Mouse (Mus musculus): ENCODE results near the gene Cluh. TPM values are rescaled to one million over a fixed set of nuclear protein-coding genes. Genes with fewer than 3 reads are reported as not detected.

Gene Cluh
- total and polyA plus RNA-seq, 3 experiments, result 63.1 to 151 (median 86.4) TPM

GRCm38 (mm10) chr11:74660336-74660735, 11.0 kb downstream of the Cluh start:
- Histone ChIP-seq H3K4me1 (ENCODE audit: control insufficient read depth in 1 of 2, insufficient read depth in 2 of 2) (peaks cover 6% of the 10 kb centered on the region in 2 experiments; a peak in 2 of 4 replicates), H3K4me3 (replicated peaks in 1 of 3; ENCODE audit: low read depth in 2 of 3, low read length in 2 of 3, poor library complexity in 1 of 3) (no peak overlapping the region), H3K9ac (ENCODE audit: insufficient read depth, low read depth) (no peak overlapping the region), H3K36me3 (replicated peaks in 1 of 2; ENCODE audit: control insufficient read depth in 1 of 2, insufficient read depth in 1 of 2, low read length in 1 of 2) (peaks cover 86 to 100% of the 10 kb centered on the region in 2 experiments), H3K79me2 (replicated peaks; ENCODE audit: control insufficient read depth, extremely low read depth, insufficient read depth, poor library complexity, severe bottlenecking) (peaks cover 13% of the 10 kb centered on the region), H3K4me2 (ENCODE audit: insufficient read depth, low read depth, poor library complexity, severe bottlenecking) (no peak overlapping the region), H3K27ac (ENCODE audit: insufficient read depth, low read depth) (no peak overlapping the region), H3K27me3 (replicated peaks) (no peaks in the 10 kb centered on the region), H3K9me3 (replicated peaks; ENCODE audit: low read length) (peaks cover 17% of the 10 kb centered on the region)
- in situ Hi-C loops (cut with MboI; ENCODE audit: low pct_ligation_motif_present, low pct_unique_long_range_greater_than_20kb, low sequenced_read_pairs), result no loop called here
- dilution Hi-C loops (cut with MboI; ENCODE audit: extremely low pct_ligation_motif_present, extremely low pct_unique_long_range_greater_than_20kb, low sequenced_read_pairs), result no loop called here
- TF ChIP-seq ELF1 (IDR thresholded peaks at IDR 0.05; ENCODE audit: low read depth, low read length) (no peak), JUND (conservative IDR thresholded peaks at IDR 0.05; ENCODE audit: low read depth, low read length) (no peak), ZMIZ1 (IDR thresholded peaks at IDR 0.05; ENCODE audit: low read depth, low read length) (no peak), UBTF (IDR thresholded peaks at IDR 0.05; ENCODE audit: low read depth, low read length) (no peak), POLR2AphosphoS2 (IDR thresholded peaks at IDR 0.05; ENCODE audit: low read depth, low read length) (no peak), KAT2A (IDR thresholded peaks at IDR 0.05; ENCODE audit: insufficient replicate concordance, low read length) (no peak), MYC (IDR thresholded peaks at IDR 0.05; ENCODE audit: low read depth, low read length) (no peak), CHD1 (IDR thresholded peaks at IDR 0.05; ENCODE audit: low read depth, low read length) (no peak), JUN (IDR thresholded peaks at IDR 0.05; ENCODE audit: insufficient read depth, low read depth, low read length) (no peak), MAX (IDR thresholded peaks at IDR 0.05; ENCODE audit: low read length) (no peak), ZKSCAN1 (IDR thresholded peaks at IDR 0.05; ENCODE audit: borderline replicate concordance, low read depth, low read length) (no peak), TCF12 (IDR thresholded peaks at IDR 0.05; ENCODE audit: low read depth, low read length) (no peak), RAD21 (IDR thresholded peaks at IDR 0.05; ENCODE audit: low read depth, low read length) (no peak), MXI1 (IDR thresholded peaks at IDR 0.05; ENCODE audit: low read depth, low read length) (no peak), ZC3H11A (IDR thresholded peaks at IDR 0.05; ENCODE audit: low read depth, low read length) (no peak)
- no peak for DNase-seq (ENCODE audit: extremely low read depth)

DNA sequence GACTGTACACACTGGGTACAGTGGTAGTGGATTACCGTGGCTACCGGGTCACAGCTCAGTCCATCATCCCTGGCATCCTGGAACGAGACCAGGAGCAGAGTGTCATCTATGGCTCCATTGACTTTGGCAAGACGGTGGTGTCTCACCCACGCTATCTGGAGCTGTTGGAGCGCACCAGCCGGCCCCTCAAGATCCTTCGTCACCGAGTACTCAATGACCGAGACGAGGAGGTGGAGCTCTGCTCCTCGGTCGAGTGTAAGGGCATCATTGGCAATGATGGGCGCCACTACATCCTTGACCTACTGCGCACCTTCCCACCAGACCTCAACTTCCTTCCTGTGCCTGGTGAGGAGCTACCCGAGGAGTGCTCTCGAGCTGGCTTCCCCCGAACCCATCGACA, 12.3 kb downstream of the Cluh start:
- H3K27ac ChIP-seq (ENCODE audit: insufficient read depth, low read depth), result no peak overlapping the region
- H3K79me2 ChIP-seq (replicated peaks; ENCODE audit: control insufficient read depth, extremely low read depth, insufficient read depth, poor library complexity, severe bottlenecking), result peaks cover under 1% of the 10 kb centered on the region; the same call in 1 of the 2 replicates
- no peaks in the 10 kb centered on the region for H3K27me3 ChIP-seq (replicated peaks)
- no peak for DNase-seq (ENCODE audit: extremely low read depth)
- peaks cover 13% of the 10 kb centered on the region for H3K9me3 ChIP-seq (replicated peaks; ENCODE audit: low read length)
- H3K9ac ChIP-seq (ENCODE audit: insufficient read depth, low read depth), result no peak overlapping the region
- in situ Hi-C loops (cut with MboI; ENCODE audit: low pct_ligation_motif_present, low pct_unique_long_range_greater_than_20kb, low sequenced_read_pairs), result no loop called here
- peaks cover 91 to 100% of the 10 kb centered on the region in 2 experiments for H3K36me3 ChIP-seq (replicated peaks in 1 of 2; ENCODE audit: control insufficient read depth in 1 of 2, insufficient read depth in 1 of 2, low read length in 1 of 2)
- no peak overlapping the region for H3K4me2 ChIP-seq (ENCODE audit: insufficient read depth, low read depth, poor library complexity, severe bottlenecking)
- dilution Hi-C loops (cut with MboI; ENCODE audit: extremely low pct_ligation_motif_present, extremely low pct_unique_long_range_greater_than_20kb, low sequenced_read_pairs), result no loop called here
- H3K4me3 ChIP-seq (replicated peaks in 1 of 3; ENCODE audit: low read depth in 2 of 3, low read length in 2 of 3, poor library complexity in 1 of 3), result no peak overlapping the region
- TF ChIP-seq POLR2AphosphoS2 (IDR thresholded peaks at IDR 0.05; ENCODE audit: low read depth, low read length) (no peak), SIN3A (IDR thresholded peaks at IDR 0.05; ENCODE audit: low read length) (no peak)
- no peaks in the 10 kb centered on the region for H3K4me1 ChIP-seq (ENCODE audit: control insufficient read depth in 1 of 2, insufficient read depth in 2 of 2)

All from CH12.LX (cell line).